Mouse (Mus musculus): ENCODE results near the gene Hmga1. TPM values are rescaled to one million over a fixed set of nuclear protein-coding genes. Genes with fewer than 3 reads are reported as not detected.

Gene Hmga1
- polyA plus RNA-seq, 1 experiment from 2014 or later = 234 TPM

GRCm38 (mm10) chr17:27533354-27533753, 22.9 kb upstream of the Hmga1 start:
- Histone ChIP-seq H3K4me3 (no peak overlapping the region), H3K27ac (no peak overlapping the region), H3K27me3 (no peaks in the 10 kb centered on the region), H3K4me2 (replicated peaks) (no peak overlapping the region), H3K4me1 (peaks cover 3% of the 10 kb centered on the region), H3K9ac (no peak overlapping the region), H3K36me3 (no peaks in the 10 kb centered on the region), H3K9me3 (no peaks in the 10 kb centered on the region)
- no peak for ATAC-seq (ENCODE audit: low FRiP score, low read depth)
- 83% methylated on average over 3 of the region's 3 CpGs for WGBS

GRCm38 (mm10) chr17:27534718-27535117, 21.6 kb upstream of the Hmga1 start:
- Histone ChIP-seq H3K36me3 (no peaks in the 10 kb centered on the region), H3K4me1 (peaks cover 3% of the 10 kb centered on the region), H3K4me2 (replicated peaks) (peak overlapping the region; percentile 32), H3K4me3 (no peak overlapping the region), H3K27me3 (no peaks in the 10 kb centered on the region), H3K9me3 (no peaks in the 10 kb centered on the region), H3K27ac (no peak overlapping the region), H3K9ac (no peak overlapping the region)
- WGBS = 4% methylated on average over 10 of the region's 10 CpGs
- ATAC-seq (ENCODE audit: low FRiP score, low read depth) = peak; percentile 73; the same call in 1 of the 2 replicates

- WGBS = 63% methylated on average over 2 of the region's 2 CpGs
- peaks cover 4% of the 10 kb centered on the region; the same call in 1 of the 2 replicates for H3K4me1 ChIP-seq
- no peaks in the 10 kb centered on the region for H3K9me3 ChIP-seq
- no peak overlapping the region for H3K27ac ChIP-seq
- H3K27me3 ChIP-seq = no peaks in the 10 kb centered on the region
- no peak for ATAC-seq (ENCODE audit: low FRiP score, low read depth)
- no peak overlapping the region for H3K4me2 ChIP-seq (replicated peaks)
- no peaks in the 10 kb centered on the region for H3K36me3 ChIP-seq
- H3K9ac ChIP-seq = no peak overlapping the region
- no peak overlapping the region for H3K4me3 ChIP-seq
Measured at GRCm38 (mm10) chr17:27541261-27541660, 15.0 kb upstream of the Hmga1 start.

GRCm38 (mm10) chr17:27541984-27542383, 14.3 kb upstream of the Hmga1 start:
- no peak overlapping the region for H3K4me2 ChIP-seq (replicated peaks)
- no peak for ATAC-seq (ENCODE audit: low FRiP score, low read depth)
- H3K4me1 ChIP-seq = peaks cover 6% of the 10 kb centered on the region; the same call in 1 of the 2 replicates
- H3K4me3 ChIP-seq = no peak overlapping the region
- WGBS = 77% methylated on average over 3 of the region's 3 CpGs
- no peaks in the 10 kb centered on the region for H3K36me3 ChIP-seq
- H3K27ac ChIP-seq = no peak overlapping the region
- H3K9me3 ChIP-seq = no peaks in the 10 kb centered on the region
- H3K9ac ChIP-seq = no peak overlapping the region
- no peaks in the 10 kb centered on the region for H3K27me3 ChIP-seq

- 85% methylated on average over 11 of the region's 11 CpGs for WGBS
- H3K27ac ChIP-seq = no peak overlapping the region
- peaks cover 14% of the 10 kb centered on the region for H3K4me1 ChIP-seq
- H3K36me3 ChIP-seq = no peaks in the 10 kb centered on the region
- H3K4me3 ChIP-seq = no peak overlapping the region
- no peak for ATAC-seq (ENCODE audit: low FRiP score, low read depth)
- H3K9me3 ChIP-seq = no peaks in the 10 kb centered on the region
- H3K27me3 ChIP-seq = no peaks in the 10 kb centered on the region
- no peak overlapping the region for H3K9ac ChIP-seq
- H3K4me2 ChIP-seq (replicated peaks) = no peak overlapping the region
Measured at GRCm38 (mm10) chr17:27544551-27544950, 11.7 kb upstream of the Hmga1 start.

- no peak for ATAC-seq (ENCODE audit: low FRiP score, low read depth)
- 52% methylated on average over 12 of the region's 12 CpGs for WGBS
Measured at GRCm38 (mm10) chr17:27545991-27546390, 10.3 kb upstream of the Hmga1 start.

GRCm38 (mm10) chr17:27546574-27547085, 9.7 kb upstream of the Hmga1 start:
- Histone ChIP-seq H3K4me2 (replicated peaks) (no peak overlapping the region), H3K9me3 (no peaks in the 10 kb centered on the region), H3K9ac (no peak overlapping the region), H3K36me3 (no peaks in the 10 kb centered on the region), H3K27me3 (no peaks in the 10 kb centered on the region), H3K4me3 (no peak overlapping the region), H3K4me1 (peaks cover 14% of the 10 kb centered on the region), H3K27ac (no peak overlapping the region)
- WGBS = 66% methylated on average over 7 of the region's 7 CpGs
- no peak for ATAC-seq (ENCODE audit: low FRiP score, low read depth)

More at GRCm38 (mm10) chr17:27545991-27546390, 10.3 kb upstream of the Hmga1 start:
- Histone ChIP-seq H3K4me2 (replicated peaks) (no peak overlapping the region), H3K9ac (no peak overlapping the region), H3K9me3 (no peaks in the 10 kb centered on the region), H3K27ac (no peak overlapping the region), H3K4me1 (peaks cover 14% of the 10 kb centered on the region), H3K4me3 (no peak overlapping the region), H3K36me3 (no peaks in the 10 kb centered on the region), H3K27me3 (no peaks in the 10 kb centered on the region)

- no peak for ATAC-seq (ENCODE audit: low FRiP score, low read depth)
- H3K27me3 ChIP-seq = no peaks in the 10 kb centered on the region
- no peak overlapping the region for H3K4me2 ChIP-seq (replicated peaks)
- no peak overlapping the region for H3K27ac ChIP-seq
- no peak overlapping the region; the same call in 1 of the 2 replicates for H3K9ac ChIP-seq
- H3K4me3 ChIP-seq = no peak overlapping the region
- H3K36me3 ChIP-seq = no peaks in the 10 kb centered on the region
- peaks cover 14% of the 10 kb centered on the region for H3K4me1 ChIP-seq
- 69% methylated on average over 9 of the region's 9 CpGs for WGBS
- H3K9me3 ChIP-seq = no peaks in the 10 kb centered on the region
Measured at GRCm38 (mm10) chr17:27547253-27547868, 8.9 kb upstream of the Hmga1 start.

- Histone ChIP-seq H3K4me1 (peaks cover 21% of the 10 kb centered on the region), H3K9ac (no peak overlapping the region), H3K36me3 (no peaks in the 10 kb centered on the region), H3K9me3 (no peaks in the 10 kb centered on the region), H3K27ac (no peak overlapping the region), H3K4me2 (replicated peaks) (no peak overlapping the region; the same call in 1 of the 2 replicates), H3K27me3 (no peaks in the 10 kb centered on the region), H3K4me3 (no peak overlapping the region)
- ATAC-seq (ENCODE audit: low FRiP score, low read depth) = no peak
- 67% methylated on average over 8 of the region's 8 CpGs for WGBS
Measured at GRCm38 (mm10) chr17:27549234-27549633, 7.1 kb upstream of the Hmga1 start.

GRCm38 (mm10) chr17:27551393-27551940, 4.8 kb upstream of the Hmga1 start:
- H3K4me3 ChIP-seq = no peak overlapping the region
- no peaks in the 10 kb centered on the region for H3K36me3 ChIP-seq
- H3K27me3 ChIP-seq = no peaks in the 10 kb centered on the region
- ATAC-seq (ENCODE audit: low FRiP score, low read depth) = no peak
- H3K9ac ChIP-seq = no peak overlapping the region
- H3K27ac ChIP-seq = no peak overlapping the region
- H3K9me3 ChIP-seq = no peaks in the 10 kb centered on the region
- H3K4me2 ChIP-seq (replicated peaks) = no peak overlapping the region
- peaks cover 26% of the 10 kb centered on the region for H3K4me1 ChIP-seq
- 54% methylated on average over 10 of the region's 10 CpGs for WGBS

GRCm38 (mm10) chr17:27552215-27553201, 3.8 kb upstream of the Hmga1 start:
- no peaks in the 10 kb centered on the region for H3K27me3 ChIP-seq
- no peak overlapping the region for H3K9ac ChIP-seq
- no peaks in the 10 kb centered on the region for H3K9me3 ChIP-seq
- no peak for ATAC-seq (ENCODE audit: low FRiP score, low read depth)
- no peak overlapping the region for H3K4me2 ChIP-seq (replicated peaks)
- peak overlapping the region; percentile 39; the same call in 1 of the 2 replicates for H3K27ac ChIP-seq
- H3K4me3 ChIP-seq = no peak overlapping the region
- 78% methylated on average over 23 of the region's 23 CpGs for WGBS
- H3K4me1 ChIP-seq = peaks cover 26% of the 10 kb centered on the region
- no peaks in the 10 kb centered on the region for H3K36me3 ChIP-seq

Data from limb, embryonic 13.5 days (tissue).